Mouse (Mus musculus): ENCODE data around the gene Stard5.
A peak's percentile ranks its signal among the peaks of the same experiment; 100 is the strongest.

Stard5 gene

GRCm38 (mm10) chr7:83631828-83632681 is at the start of gene Stard5:
Stard5 (plus strand) TSS chr7:83631959.
- peak; percentile 86 to 91 for DNase-seq

DNA sequence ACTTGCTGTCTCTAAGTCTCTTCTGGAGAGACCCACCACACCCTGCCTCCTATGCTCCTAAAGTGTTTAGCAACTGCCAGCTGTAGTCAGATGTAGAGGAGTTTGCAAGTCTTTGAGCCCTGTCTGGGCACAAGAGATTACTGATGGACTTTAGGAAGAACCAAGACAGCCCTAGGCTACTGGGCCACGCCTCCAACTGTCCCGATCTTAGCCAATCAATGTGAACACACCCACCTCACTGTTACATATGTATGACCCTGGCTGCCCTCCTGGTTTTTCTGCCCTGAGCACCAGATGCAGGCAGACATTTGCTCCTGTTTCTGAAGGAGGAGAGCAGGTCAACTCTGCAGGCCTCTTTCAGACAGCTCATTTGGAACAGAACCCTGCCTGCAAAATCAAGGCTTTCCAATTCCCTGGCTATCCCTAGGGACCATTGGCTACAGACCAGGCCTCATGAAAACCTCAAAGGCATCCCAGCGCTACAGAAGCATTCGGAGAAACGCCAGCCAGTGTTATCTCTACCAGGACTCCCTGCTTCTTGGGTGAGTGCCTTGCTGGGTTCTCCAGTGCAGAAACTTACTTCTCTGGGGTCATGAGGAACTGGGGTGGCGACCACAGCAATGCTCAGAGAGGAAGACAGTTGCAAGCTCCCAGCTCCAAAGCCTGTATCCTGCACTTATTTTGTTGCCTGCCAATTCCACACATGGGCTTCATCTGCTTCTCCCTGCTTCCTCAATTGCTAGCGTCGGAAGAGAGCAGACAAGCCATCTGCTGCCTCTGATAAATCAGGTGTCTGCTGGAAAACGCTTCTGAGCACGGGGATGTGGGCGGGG is 46.9 kb upstream of the Stard5 start, which contains the start of gene Tmc3:
Gene Tmc3 (plus strand): TSS at position 289 of the 833 bp plus-strand sequence.
- DNase-seq, result peak; percentile 76 to 77

GRCm38 (mm10) chr7:83594056-83594455 is 37.7 kb upstream of the Stard5 start:
- DNase-seq, result no peak

- DNase-seq, result no peak
These were observed 34.7 kb upstream of the Stard5 start for GRCm38 (mm10) chr7:83597063-83597462.

GRCm38 (mm10) chr7:83598997-83599912 is 32.5 kb upstream of the Stard5 start:
- DNase-seq, result no peak

- DNase-seq, result peak; percentile 49 to 63
These were observed 31.9 kb upstream of the Stard5 start for GRCm38 (mm10) chr7:83599913-83600286.

GRCm38 (mm10) chr7:83604180-83604944 is 27.4 kb upstream of the Stard5 start:
- no peak for DNase-seq

- DNase-seq, result no peak
These were observed 25.0 kb upstream of the Stard5 start for GRCm38 (mm10) chr7:83606796-83607195.

DNA sequence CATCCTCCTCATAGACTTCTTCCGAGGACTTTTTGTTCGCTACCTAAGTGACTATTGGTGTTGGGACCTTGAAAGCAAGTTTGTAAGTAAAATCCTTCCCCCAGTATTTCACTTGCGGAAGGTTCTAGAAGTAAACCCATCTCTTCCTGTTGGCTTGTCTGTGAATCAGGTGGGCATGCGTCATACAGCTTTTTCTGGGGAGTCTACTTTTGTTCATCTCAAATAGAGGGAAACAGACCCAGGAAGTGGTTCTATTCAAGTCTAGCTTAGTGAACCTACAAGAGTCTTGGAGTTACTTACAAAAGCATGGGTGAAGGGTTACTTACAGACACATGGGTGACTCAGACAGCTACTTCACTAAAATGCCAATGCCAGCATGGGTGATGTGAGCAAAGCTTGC is 21.9 kb upstream of the Stard5 start:
- DNase-seq, result no peak

- no peak for DNase-seq
These were observed 19.9 kb upstream of the Stard5 start for GRCm38 (mm10) chr7:83611886-83612285.

DNA sequence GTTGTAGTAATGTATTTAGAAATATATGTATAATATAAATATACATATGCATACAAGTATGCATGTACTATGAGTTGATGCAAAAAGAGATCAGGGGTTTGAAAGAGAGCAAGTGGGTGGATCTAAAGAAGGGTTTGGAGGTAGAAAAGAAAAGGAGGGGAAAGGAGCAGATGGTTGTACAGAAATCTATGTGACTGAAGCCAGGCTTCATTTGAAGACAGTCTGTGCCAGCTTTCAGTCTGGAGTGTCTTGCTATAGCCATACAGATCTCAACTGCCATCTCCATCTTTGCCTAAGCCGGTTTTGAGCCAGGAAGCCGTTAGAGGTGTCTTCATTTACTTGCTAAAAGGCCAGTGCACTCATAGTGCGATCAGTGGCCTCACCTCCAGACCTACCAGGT is 16.5 kb upstream of the Stard5 start:
- DNase-seq, result no peak

- DNase-seq, result no peak
These were observed 15.9 kb upstream of the Stard5 start for GRCm38 (mm10) chr7:83615815-83616214.

GRCm38 (mm10) chr7:83616268-83616667 is 15.5 kb upstream of the Stard5 start:
- DNase-seq, result no peak

DNA sequence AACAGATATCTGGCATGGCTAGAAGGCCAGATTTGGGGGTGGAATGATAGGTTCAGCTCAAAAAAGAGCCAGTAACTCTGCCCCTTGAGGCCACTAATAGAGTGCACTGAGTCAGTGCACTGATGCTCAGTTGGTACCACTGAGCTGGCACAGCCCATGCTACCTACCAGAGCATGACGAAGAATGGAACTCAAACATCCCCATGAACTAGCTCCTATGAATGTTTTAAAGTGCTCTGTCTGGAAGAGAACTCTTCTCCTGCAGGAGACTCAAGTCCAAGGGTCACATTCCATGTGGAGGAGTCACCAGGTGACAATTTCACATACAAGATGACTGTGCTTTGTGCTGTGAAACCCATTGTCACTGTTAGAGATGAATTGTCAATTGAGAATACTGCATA is 13.1 kb upstream of the Stard5 start:
- no peak for DNase-seq

DNA sequence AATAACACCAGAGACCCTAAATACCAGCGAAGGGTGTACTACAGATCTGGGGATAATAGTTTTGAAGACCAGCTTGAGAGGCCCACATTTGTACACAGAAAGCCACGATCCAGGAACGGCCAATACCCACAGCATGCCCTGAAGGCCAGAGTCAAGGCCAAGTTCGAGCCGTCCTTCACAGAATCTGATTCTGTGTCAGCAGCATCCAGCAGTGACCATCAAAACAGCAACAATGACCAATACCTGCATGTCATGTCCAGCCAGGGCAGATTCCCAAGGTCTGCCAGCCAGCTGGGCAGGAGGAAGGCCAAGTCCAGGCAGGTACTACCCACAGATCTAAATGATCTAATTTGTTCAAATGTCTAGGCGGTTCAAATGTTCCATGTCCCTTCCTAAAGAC is 9.2 kb upstream of the Stard5 start:
- no peak for DNase-seq

GRCm38 (mm10) chr7:83624065-83624464 is 7.7 kb upstream of the Stard5 start:
- DNase-seq, result no peak

DNA sequence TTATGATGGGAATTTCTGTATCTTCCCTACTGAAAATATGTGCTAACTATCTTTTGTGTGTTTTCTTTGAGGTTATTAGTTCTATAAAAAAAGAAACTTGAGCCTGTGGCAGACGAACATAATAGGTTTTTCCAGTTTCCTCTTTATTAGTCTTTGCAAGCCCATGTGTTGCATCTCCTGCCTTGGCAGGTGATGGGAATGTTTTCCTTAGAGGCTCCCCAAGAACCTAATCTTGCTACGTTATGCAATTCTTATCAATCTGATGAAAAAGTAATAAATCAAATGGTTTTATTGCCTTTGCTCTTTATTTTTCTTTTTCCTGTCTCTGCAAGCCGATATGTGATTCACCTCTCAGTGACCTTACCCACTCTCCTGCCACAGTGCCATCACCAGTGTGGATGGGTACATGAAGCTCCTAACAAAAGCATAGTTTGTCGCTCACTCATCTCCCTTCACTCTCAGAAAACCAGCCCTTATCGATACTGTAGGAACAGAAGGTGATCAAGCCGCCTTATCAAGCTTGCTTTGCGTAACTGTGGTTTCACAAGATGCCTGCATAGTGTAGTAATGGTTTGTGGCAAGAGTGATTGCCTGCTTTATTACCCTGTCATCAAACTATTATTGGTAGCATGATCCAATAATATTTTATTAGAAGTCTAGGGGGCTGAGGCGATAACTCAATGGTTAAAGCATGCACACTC is 5.1 kb upstream of the Stard5 start:
- DNase-seq, result no peak

GRCm38 (mm10) chr7:83627369-83627768 is 4.4 kb upstream of the Stard5 start:
- DNase-seq, result no peak

- DNase-seq, result no peak
These were observed 509 bp upstream of the Stard5 start for GRCm38 (mm10) chr7:83631073-83631827.

DNA sequence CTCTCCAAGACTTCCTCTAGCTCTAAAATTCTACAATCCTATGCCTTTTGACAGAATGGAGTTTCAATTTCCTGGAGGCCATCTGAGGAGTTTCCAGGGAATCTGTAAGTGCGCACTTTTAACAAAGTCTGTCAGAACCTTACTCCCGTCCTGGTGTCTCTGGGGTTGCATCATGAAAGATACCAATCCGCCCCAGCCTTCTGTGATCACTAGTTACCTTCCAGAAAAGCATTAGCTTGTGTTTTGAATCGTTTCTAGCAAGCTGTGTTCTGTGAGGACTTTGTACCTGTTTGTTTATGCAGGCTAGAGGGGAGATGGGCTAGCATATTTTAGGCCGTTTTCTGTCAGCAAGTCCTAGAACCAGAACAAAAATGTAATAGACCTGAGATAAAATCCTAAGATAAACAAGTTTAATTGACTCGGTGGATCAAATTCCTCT is 942 bp downstream of the Stard5 start:
- no peak for DNase-seq
